Mouse (Mus musculus) spleen, postnatal 36 days (tissue): ENCODE data around the gene Rrp36.

Source experiments
- DNase-seq, 2 experiments: peaks; one replicate each; pipeline ENCODE4 v3.0.0; 2022; ENCODE audit warnings: low spot score in 2 of 2, mixed read lengths in 1 of 2

Gene Rrp36

DNA sequence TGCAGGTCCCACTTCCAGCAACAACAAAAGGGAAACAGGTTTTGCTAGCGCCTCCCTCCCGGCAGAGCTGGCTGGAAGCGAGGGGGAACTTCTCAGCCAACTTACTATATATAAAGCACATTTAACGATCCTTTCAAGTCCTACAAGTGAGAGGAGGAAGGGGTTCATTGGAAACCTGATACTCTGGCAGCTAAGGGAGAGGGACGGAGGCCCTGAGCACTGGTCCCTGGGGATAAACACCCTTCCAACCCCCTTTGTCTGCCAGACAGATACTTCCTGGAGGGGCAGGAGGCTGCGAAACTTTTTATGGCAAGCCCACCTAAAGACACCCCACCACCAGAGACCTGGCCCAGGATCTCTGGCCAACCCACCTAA lies 55.8 kb downstream of the Rrp36 start:
- DNase-seq, result no peak

DNA sequence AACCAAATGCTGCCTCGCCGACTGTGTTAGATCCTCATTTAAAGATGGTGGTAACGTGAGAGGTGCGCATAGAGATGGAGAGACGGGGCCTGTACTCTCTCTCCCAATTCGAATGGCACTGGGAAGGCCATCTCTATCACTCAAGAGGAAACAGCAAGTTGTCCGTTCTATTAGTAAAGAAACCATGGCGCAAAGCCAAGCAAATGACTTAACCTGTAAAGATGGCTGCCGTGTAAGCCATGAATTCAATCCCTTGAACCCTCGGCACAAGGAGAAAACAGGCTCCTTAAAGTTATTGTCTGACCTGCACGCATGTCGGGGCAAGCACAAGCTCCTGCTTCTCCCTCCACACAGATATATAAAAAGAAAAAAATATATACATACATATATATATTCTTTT lies 56.4 kb downstream of the Rrp36 start:
- no peak for DNase-seq
